Mouse (Mus musculus) CD4-positive naive resting alpha-beta T cell, adult 76 days (primary cell): ENCODE data around the gene Fn1. TPM values are rescaled to one million over a fixed set of nuclear protein-coding genes. Genes with fewer than 3 reads are reported as not detected.

Experiments used
- total RNA-seq: library from RNA; stranded (reverse); gene quantifications from one replicate; pipeline ENCODE4 v1.2.4, GENCODE M21; 2023

The Fn1 gene
- total RNA-seq: 2.5 TPM

DNA sequence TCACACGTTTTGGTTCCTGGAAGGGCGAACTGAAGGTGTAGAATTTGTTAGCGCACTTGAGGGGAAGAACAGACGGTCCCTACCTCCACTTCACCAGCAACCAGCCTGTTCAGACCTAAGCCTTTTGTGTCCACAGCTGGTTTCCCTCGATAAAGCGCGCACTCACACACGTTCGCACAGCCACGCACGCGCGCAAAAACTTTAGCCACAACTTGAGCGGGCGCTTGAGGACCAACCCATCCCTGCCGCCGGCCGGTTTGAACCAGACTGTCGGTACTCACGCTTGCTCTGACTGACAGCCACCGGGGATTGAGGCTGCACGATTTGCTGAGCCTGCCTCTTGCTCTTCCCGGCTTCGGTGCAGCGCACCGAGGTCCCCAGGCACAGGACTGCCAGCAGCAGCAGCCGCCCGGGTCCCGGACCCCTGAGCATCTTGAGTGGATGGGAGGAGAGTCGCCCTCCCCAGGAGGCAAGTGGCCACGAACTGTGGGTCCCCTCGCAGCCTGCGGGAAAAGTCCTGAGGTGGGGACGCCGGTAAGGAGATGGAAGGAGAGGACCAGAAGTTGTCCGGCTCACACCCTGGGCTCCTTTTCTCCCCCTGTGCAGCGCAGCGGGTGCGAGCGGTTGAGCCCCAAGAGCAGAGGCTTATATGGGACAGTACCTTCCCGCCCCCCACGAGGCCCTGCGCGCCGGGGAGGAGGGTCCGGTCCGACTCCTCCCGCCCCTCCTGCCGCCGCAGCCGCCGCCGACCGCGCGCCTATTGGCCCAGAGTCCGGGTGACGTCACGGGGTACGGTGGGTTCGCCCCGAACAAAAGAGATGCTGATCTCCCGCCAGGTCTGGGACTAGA, at the start of gene Fn1:
TSS of gene Fn1 (minus strand) at position 650 of the 849 bp plus-strand sequence.

DNA sequence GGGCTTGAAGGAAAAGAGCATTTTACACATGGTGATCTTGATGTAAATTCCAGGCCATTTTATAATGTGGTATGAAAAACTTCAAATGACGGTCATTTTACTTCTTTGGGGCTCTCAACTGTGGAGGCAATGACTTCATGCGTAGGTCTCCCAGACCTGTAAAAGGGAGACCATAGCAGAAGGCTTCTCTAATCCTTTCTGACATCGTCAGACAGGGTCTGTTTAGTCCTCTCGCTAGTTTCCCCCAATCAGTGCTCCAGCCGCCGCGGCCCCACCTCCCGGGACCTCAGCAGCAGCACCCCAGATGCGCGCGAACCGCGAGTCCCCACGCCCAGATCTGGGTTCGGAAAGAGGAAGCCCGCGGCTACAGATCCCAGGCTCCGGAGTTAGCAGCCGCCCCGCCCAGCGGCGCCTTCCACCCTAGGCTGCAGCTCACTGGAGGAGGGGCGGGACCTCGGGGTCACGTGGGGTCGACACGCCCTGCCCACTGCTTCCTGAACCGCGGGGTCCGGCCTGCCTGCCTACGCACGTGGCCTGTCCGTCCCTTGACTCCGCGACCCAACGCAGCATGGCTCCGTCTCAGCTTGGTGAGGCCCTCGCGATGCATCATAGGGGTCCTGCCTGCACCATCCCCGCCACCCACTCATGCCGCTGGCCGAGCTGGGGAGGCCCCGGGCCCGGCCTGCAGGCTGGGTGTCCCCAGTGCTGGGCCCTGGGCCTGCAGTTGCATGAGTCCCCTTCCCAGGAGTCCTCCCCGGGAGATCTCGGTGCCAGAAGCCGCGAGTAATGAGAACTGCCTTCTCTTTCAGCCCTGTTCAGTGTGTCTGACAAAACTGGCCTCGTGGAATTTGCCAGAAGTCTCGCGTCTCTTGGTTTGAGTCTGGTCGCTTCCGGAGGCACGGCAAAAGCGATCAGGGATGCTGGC, 96.0 kb downstream of the Fn1 start, which contains the start of gene Atic:
TSS of gene Atic (plus strand) at position 463 of the 925 bp plus-strand sequence.

Other genes with a start within 250 kb of the Fn1 start
- not detected for gene Abca12, start 238.3 kb downstream of the Fn1 start, total RNA-seq
- 57.7 TPM for gene Atic, start 96.0 kb downstream of the Fn1 start, total RNA-seq